Mouse (Mus musculus) yolk sac, embryonic 10.5 days (tissue): ENCODE results near the gene Srd5a1.
"Not testable (repeated sequence)": the region's sequence is repeated elsewhere in the genome, so short reads cannot be mapped to it uniquely, and the experiment has no call there.

Experiments
- DNase-seq: peaks from one replicate; pipeline ENCODE4 v3.0.0-alpha.2; 2017; ENCODE audit warnings: low spot score

Gene Srd5a1

GRCm38 (mm10) chr13:69611398-69612174 lies at the start of gene Srd5a1:
Gene Srd5a1, minus strand, starts transcription at chr13:69611442.
- peak; percentile 100 for DNase-seq

GRCm38 (mm10) chr13:69654508-69654907 lies 43.3 kb upstream of the Srd5a1 start:
- DNase-seq, result no peak

DNA sequence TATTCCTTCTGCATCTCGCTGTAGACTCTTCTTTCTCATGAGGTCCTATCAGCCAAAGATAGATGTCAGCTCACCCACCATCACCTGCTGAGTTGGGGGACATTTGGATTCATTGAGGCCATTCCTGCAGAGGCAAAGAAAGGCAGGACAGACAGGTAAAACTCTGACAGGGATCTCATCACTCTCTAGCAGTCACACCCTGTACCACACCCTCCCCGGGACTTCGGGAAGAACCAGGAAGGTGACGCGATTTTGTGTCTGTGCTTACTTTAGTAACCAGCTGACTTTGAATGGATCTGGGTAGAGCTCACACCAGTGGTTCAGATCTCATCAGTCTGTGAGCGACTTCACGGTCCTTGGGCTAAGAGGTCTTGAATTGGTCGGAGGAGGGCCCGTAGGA lies 35.2 kb upstream of the Srd5a1 start:
- DNase-seq, result no peak

GRCm38 (mm10) chr13:69645694-69646423 lies 34.6 kb upstream of the Srd5a1 start:
- DNase-seq, result no peak

DNA sequence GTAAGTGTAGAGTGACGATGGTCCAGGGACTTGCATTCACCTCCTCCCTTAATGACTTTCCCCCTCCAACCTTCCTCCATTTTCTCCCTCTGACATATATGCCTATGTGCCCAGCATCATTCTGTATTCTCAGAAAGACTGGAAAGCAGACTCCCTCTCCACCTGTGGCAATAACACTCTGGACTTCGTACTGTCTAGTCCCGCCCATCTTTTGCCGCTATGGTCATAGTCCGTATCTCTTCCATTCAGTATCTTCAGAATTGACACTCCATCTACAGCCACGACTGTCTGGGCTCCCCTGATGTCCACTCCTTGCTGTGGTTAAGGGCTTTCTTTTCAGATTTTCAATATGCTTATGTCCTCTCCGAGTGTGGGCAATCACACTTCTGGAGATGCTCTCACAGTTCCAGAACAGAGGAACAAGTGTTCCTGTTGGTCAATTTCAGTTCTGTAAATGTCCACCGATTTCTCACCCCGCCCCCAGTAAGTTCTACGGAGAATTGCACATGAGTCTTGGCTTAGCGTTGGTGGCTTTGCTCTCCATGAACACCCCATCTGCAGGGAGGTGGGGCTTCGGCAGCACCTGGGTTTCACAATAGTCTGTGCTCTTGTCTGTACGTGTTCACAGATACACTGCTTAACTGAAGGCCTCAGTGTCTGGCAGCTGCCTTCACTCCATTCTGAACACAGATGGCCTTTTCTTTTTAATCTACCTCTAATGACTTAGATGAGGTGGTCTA lies 33.4 kb upstream of the Srd5a1 start:
- DNase-seq, result peak; percentile 58

DNA sequence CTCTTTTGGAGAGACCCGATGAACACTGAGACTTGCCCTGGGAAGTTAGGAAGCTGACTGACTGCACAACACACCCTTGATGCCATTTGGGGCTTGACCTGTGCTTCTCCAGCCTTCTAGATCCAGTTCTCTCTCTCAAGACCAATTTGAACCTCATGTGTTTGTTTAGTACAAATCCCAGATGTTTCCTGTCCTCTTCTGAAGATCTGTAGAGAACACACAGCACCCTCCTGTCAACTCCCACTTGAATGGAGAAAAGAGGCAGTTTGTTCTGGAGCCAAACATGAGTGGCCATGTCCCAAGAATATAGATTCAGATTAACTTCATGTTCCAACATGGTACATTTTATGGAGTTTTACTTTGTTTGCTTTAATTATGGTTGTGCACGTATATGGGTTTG lies 32.7 kb upstream of the Srd5a1 start:
- no peak for DNase-seq

GRCm38 (mm10) chr13:69642656-69643216 lies 31.5 kb upstream of the Srd5a1 start:
- DNase-seq, result no peak

GRCm38 (mm10) chr13:69641017-69641416 lies 29.8 kb upstream of the Srd5a1 start:
- DNase-seq, result no peak

- DNase-seq, result no peak
Observed at GRCm38 (mm10) chr13:69640541-69640940, 29.3 kb upstream of the Srd5a1 start.

DNA sequence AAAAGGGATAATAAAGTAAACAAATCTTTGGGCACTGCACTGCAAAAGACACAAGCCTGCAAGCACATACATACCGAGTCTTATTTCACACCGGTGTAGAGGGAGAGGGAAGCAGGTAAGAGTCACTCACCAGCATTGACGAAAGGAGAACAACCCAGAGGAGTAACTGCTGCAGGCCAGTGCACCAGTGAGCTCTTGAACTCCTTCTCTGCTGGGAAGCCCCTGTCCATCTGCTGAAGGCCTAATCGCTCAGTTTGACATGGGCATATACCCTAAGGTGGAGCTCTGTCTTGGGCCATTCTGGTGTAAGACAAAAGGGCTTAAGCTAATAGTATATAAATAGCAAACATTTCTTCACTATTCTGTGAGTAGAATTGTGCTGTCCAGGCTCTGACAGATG lies 28.9 kb upstream of the Srd5a1 start:
- no peak for DNase-seq

DNA sequence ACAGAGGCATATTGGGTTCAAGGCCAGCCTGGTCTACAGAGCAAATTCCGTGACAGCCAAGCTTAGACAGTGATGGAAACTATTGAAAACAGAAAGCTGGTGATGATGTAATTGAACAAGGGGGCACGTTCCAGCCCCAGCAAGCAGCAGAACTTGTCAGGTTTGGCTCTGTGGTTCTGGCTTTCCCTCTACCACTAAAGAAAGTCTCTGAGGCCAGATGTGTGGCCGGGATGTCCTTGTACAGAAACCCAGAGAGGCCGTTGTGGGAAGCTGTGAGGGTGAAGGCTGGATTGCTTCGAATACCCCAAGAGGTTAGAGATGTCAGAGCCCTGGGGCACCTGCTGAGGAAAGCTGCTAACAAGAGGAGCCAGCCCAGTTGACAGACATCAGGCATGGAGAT lies 28.0 kb upstream of the Srd5a1 start:
- no peak for DNase-seq

- peak; percentile 30 for DNase-seq
Observed at GRCm38 (mm10) chr13:69638108-69638626, 26.9 kb upstream of the Srd5a1 start.

DNA sequence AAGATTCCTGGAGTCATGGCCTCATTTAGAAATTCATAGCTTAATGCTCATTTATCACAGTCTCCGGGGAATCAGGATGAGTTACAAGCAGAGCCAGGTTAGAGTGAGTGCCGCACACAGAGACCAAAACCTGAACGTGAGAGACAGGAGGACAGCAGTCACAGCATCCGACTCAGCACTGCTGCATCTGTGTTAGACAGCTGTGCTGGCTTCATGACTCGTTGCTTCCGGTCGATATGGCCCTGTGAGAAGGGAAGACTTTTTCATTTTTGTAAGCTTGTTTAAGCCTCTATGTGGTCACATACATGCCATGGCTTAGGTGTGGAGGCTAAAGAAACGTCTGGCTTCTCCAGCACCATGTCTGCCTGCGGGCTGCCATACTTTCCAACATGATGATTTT lies 26.4 kb upstream of the Srd5a1 start:
- no peak for DNase-seq

- DNase-seq, result no peak
Observed at GRCm38 (mm10) chr13:69636816-69637215, 25.6 kb upstream of the Srd5a1 start.

GRCm38 (mm10) chr13:69636375-69636774 lies 25.1 kb upstream of the Srd5a1 start:
- DNase-seq, result peak; percentile 45

- DNase-seq, result not testable (repeated sequence)
Observed at GRCm38 (mm10) chr13:69635836-69636235, 24.6 kb upstream of the Srd5a1 start.

DNA sequence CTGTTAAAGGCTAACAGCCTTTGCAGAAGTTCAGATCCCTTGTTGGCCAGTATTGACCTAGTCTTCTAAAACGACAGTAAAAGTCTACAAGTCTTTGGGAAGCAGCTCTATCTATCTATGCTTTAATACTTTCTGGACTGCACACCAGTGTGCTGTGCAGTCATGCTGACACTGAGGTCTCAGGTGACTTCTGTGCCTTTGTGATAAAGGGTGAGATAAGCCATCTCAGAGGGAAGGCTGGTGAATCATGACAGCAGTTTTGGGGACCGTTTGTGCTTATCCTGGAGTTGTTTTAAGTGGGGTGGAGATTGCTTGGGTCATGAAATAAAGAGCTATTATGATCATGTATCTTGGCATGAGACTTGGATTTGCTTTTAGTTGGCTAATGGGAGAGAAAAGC lies 22.7 kb upstream of the Srd5a1 start:
- no peak for DNase-seq

DNA sequence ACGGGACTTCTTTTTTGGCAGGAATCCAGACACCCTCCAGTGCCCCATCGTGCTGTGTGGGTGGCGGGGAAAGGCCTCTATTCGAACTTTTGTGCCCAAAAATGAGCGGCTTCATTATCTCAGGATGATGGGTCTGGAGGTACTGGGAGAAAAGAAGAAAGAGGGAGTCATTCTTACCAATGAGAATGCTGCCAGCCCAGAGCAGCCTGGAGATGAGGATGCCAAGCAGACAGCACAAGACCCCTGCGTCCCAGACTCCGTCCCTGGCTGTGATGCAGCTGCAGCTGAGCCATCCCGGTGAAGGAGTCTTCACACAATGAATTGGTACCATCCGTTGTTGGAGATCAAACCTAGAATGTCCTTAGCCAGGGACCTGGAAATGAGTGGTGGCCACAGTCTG lies 22.3 kb upstream of the Srd5a1 start:
- no peak for DNase-seq

DNA sequence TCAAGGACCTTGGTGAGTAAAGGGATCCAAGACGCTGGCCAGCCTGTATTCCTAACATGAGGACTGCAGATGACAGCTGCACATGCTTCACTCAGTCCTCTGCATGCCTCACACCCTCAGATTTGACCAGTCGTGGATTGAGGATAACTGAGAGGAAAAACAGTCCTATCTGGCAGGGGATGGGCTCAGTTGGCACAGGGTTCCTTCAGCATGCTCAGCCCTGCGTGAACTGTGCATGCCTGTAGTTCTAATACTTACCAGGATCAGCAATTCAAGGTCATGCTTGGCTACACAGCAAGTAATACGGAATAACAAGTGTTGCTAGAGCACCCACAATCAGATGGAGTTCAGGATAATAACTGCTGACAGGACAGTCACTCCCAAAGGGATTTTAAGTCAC lies 20.4 kb upstream of the Srd5a1 start:
- DNase-seq, result no peak

- DNase-seq, result no peak
Observed at GRCm38 (mm10) chr13:69631111-69631510, 19.9 kb upstream of the Srd5a1 start.

DNA sequence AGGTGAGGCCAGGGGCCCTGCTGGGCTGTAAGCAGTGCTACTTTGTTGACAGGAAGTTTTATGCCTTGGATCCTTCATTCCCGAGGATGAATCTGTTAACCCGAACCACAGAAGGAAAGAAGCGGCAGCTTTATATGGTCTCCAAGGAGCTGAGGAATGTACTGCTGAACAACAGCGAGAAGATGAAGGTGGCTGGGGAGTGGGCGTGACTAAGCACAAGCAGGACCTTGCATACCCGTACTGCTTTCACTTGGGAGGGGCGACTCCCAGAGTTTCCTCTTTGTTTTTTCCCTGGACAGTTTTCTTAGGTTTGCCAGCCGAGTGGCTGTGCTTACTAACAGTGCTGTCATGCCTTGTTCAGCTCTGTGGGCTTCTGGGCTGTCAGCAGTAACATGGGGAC lies 19.3 kb upstream of the Srd5a1 start:
- DNase-seq, result no peak

DNA sequence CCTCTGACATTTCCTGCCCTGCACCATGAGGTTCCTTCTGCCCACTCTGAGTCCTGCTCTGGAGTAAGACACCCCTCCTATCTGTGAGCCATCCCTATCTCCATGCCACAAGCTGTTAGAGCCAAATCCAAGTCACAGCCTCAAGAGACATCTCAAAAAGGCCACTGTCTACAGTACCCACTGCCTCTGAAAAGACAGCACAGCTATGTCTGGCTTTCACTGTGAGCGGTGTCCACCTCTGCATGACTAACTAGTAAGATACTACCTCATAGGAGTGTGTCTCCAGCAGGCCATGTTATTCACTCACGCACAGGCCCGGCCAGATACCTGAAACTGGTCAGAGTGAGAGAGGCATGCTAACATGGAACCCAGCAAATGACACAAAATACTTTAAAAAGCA lies 16.7 kb upstream of the Srd5a1 start:
- no peak for DNase-seq
